Comparison of ENCODE assay signal across 14 mouse cellular contexts in genomic region chr2:153222130-153222529, GRCm38 (mm10).
"Had no signal": no experiment of that assay in that cellular context is flagged by ENCODE, and none has a peak within 500 bp of the region (broad histone marks: within the 10 kb centered on the region; RNA-seq: fewer than 3 reads in every experiment).

No protein-coding gene starts in this region.

- H3K4me1 ChIP-seq: stomach, embryonic 15.5 days had no signal

- H3K4me2 ChIP-seq: limb, embryonic 13.5 days; neural tube, embryonic 12.5 days; stomach, embryonic 15.5 days had no signal

- H3K4me3 ChIP-seq: limb, embryonic 13.5 days; midbrain, embryonic 10.5 days; neural tube, embryonic 12.5 days; stomach, embryonic 15.5 days had no signal

- H3K36me3 ChIP-seq: neural tube, embryonic 12.5 days; stomach, embryonic 15.5 days had no signal

- DNase-seq: kidney, adult 8-10 months; kidney, postnatal 25 days; left cerebral cortex, postnatal 4 days; lung, adult 18-20 months; midbrain, embryonic 14.5 days; right cerebral cortex, postnatal 14 days; thymus, adult 2 months; thymus, postnatal 4 days had no signal

- ATAC-seq: inflammation-experienced regulatory T-cells, adult 6 months; intestine, postnatal 0 days had no signal

- H3K9me3 ChIP-seq: limb, embryonic 13.5 days; midbrain, embryonic 10.5 days; neural tube, embryonic 12.5 days; stomach, embryonic 15.5 days had no signal

- H3K27me3 ChIP-seq: limb, embryonic 13.5 days; neural tube, embryonic 12.5 days; stomach, embryonic 15.5 days had no signal

- H3K27ac ChIP-seq: limb, embryonic 13.5 days; midbrain, embryonic 10.5 days; neural tube, embryonic 12.5 days; stomach, embryonic 15.5 days had no signal

- H3K9ac ChIP-seq: limb, embryonic 13.5 days; neural tube, embryonic 12.5 days; stomach, embryonic 15.5 days had no signal
